Mouse (Mus musculus) brain, embryonic 14.5 days (tissue): ENCODE data around the gene Rpl4.

Source experiments
- CTCF ChIP-seq: fragments of 200-500 bp; IDR thresholded peaks from 2 replicates; pipeline ENCODE4 v1.5.1; 2012; ENCODE audit warnings: inconsistent platforms, mild to moderate bottlenecking, moderate library complexity, borderline replicate concordance; ENCODE audit not compliant: insufficient read depth, insufficient read length; ENCODE audit errors: extremely low read depth
- POLR2A ChIP-seq: fragments of 200-500 bp; IDR thresholded peaks from 2 replicates; pipeline ENCODE4 v1.6.1; 2012; ENCODE audit warnings: mild to moderate bottlenecking, inconsistent platforms, borderline replicate concordance; ENCODE audit not compliant: poor library complexity, insufficient read depth, insufficient read length, severe bottlenecking; ENCODE audit errors: extremely low read depth

DNA sequence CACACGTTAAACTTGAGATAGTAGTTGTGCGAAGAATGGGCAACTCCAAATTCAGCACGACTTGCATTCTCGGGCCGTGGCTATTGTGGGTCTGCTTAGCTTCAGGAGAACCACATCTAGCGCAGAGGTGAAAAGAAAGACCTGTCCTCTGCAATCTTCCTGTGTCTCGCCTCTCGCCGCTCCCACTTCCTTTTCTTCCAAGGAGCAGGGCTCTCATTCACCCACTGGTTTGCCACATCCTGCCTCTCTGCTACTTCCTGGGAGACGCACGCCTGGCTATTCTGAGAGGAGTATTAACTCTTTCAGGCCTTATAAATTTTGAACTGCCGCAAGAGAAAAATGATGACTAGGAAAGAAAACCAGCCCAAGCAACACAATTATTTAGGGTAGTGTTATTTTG, 54.6 kb downstream of the Rpl4 start:
- TF ChIP-seq CTCF (no peak), POLR2A (no peak)
